Mouse (Mus musculus): Measurements from ENCODE around the gene Vegfb. TPM values are rescaled to one million over a fixed set of nuclear protein-coding genes. Genes with fewer than 3 reads are reported as not detected.
"Not testable (repeated sequence)": the region's sequence is repeated elsewhere in the genome, so short reads cannot be mapped to it uniquely, and the experiment has no call there.

Gene Vegfb
- polyA plus RNA-seq, 1 experiment from 2014 or later: 34.9 TPM

- no peak overlapping the region for H3K4me3 ChIP-seq
- H3K36me3 ChIP-seq: peaks cover 26% of the 10 kb centered on the region
- no peak overlapping the region for H3K27ac ChIP-seq
- no peak overlapping the region for H3K9ac ChIP-seq
- no peak overlapping the region for H3K4me2 ChIP-seq
- H3K4me1 ChIP-seq (replicated peaks): peaks cover 32% of the 10 kb centered on the region
- H3K27me3 ChIP-seq: no peaks in the 10 kb centered on the region
- no peak for ATAC-seq (ENCODE audit: low FRiP score)
- H3K9me3 ChIP-seq: no peaks in the 10 kb centered on the region
- 95% methylated on average over 19 of the region's 19 CpGs for WGBS
Measured at GRCm38 (mm10) chr19:6999360-7000063, 12.1 kb upstream of the Vegfb start.

GRCm38 (mm10) chr19:6997721-6998290, 10.4 kb upstream of the Vegfb start:
- WGBS: 86% methylated on average over 9 of the region's 9 CpGs
- Histone ChIP-seq H3K9me3 (no peaks in the 10 kb centered on the region), H3K27ac (no peak overlapping the region), H3K4me2 (no peak overlapping the region), H3K27me3 (no peaks in the 10 kb centered on the region), H3K4me1 (replicated peaks) (peaks cover 41% of the 10 kb centered on the region), H3K36me3 (peaks cover 26% of the 10 kb centered on the region), H3K4me3 (no peak overlapping the region), H3K9ac (no peak overlapping the region)
- no peak for ATAC-seq (ENCODE audit: low FRiP score)

GRCm38 (mm10) chr19:6996006-6996405, 8.6 kb upstream of the Vegfb start, which contains the start of the genes Nudt22 and Trpt1:
Gene Nudt22, minus strand, starts transcription at chr19:6996117.
Gene Trpt1, plus strand, starts transcription at chr19:6996131.
- under 1% methylated on average over 24 of the region's 24 CpGs for WGBS

GRCm38 (mm10) chr19:6995255-6995991, 8.0 kb upstream of the Vegfb start:
- Histone ChIP-seq H3K4me3 (peak overlapping the region; percentile 63), H3K4me2 (peak overlapping the region; percentile 87), H3K9ac (peak overlapping the region; percentile 83), H3K27me3 (no peaks in the 10 kb centered on the region), H3K9me3 (no peaks in the 10 kb centered on the region), H3K27ac (no peak overlapping the region), H3K36me3 (peaks cover 24% of the 10 kb centered on the region), H3K4me1 (replicated peaks) (peaks cover 52% of the 10 kb centered on the region)
- ATAC-seq (ENCODE audit: low FRiP score): no peak
- WGBS: 48% methylated on average over 21 of the region's 21 CpGs

More at GRCm38 (mm10) chr19:6996006-6996405, 8.6 kb upstream of the Vegfb start, which contains the start of the genes Nudt22 and Trpt1:
- Histone ChIP-seq H3K4me3 (peak within 1 kb of the TSS; percentile 63), H3K9ac (peak within 1 kb of the TSS; percentile 83), H3K9me3 (no peaks in the 10 kb centered on the region), H3K4me2 (peak within 1 kb of the TSS; percentile 87), H3K27me3 (no peaks in the 10 kb centered on the region), H3K36me3 (peaks cover 26% of the 10 kb centered on the region), H3K27ac (0 out of 2 replicates have a peak within 1 kb of the TSS, but pooled peaks have one; percentile 72), H3K4me1 (replicated peaks) (peaks cover 52% of the 10 kb centered on the region)
- ATAC-seq (ENCODE audit: low FRiP score): peak; percentile 66

GRCm38 (mm10) chr19:6994489-6994888, 7.0 kb upstream of the Vegfb start:
- H3K9ac ChIP-seq: no peak overlapping the region
- H3K4me1 ChIP-seq (replicated peaks): peaks cover 52% of the 10 kb centered on the region
- ATAC-seq (ENCODE audit: low FRiP score): no peak
- no peak overlapping the region for H3K4me3 ChIP-seq
- H3K27ac ChIP-seq: no peak overlapping the region
- no peak overlapping the region for H3K4me2 ChIP-seq
- H3K9me3 ChIP-seq: no peaks in the 10 kb centered on the region
- no peaks in the 10 kb centered on the region for H3K27me3 ChIP-seq
- H3K36me3 ChIP-seq: peaks cover 15% of the 10 kb centered on the region
- WGBS: 89% methylated on average over 8 of the region's 8 CpGs

GRCm38 (mm10) chr19:6994002-6994401, 6.6 kb upstream of the Vegfb start:
- Histone ChIP-seq H3K4me3 (no peak overlapping the region), H3K9me3 (no peaks in the 10 kb centered on the region), H3K9ac (no peak overlapping the region), H3K27ac (no peak overlapping the region), H3K27me3 (no peaks in the 10 kb centered on the region), H3K4me2 (peak overlapping the region; percentile 89; the same call in 1 of the 2 replicates), H3K4me1 (replicated peaks) (peaks cover 52% of the 10 kb centered on the region), H3K36me3 (peaks cover 10% of the 10 kb centered on the region)
- ATAC-seq (ENCODE audit: low FRiP score): no peak
- WGBS: 87% methylated on average over 8 of the region's 8 CpGs

- peak overlapping the region; percentile 61 for H3K27ac ChIP-seq
- WGBS: 65% methylated on average over 14 of the region's 14 CpGs
- H3K36me3 ChIP-seq: peaks cover 2% of the 10 kb centered on the region
- peak overlapping the region; percentile 89 for H3K4me2 ChIP-seq
- no peak for ATAC-seq (ENCODE audit: low FRiP score)
- no peaks in the 10 kb centered on the region for H3K27me3 ChIP-seq
- H3K4me1 ChIP-seq (replicated peaks): peaks cover 55% of the 10 kb centered on the region
- no peaks in the 10 kb centered on the region for H3K9me3 ChIP-seq
- H3K4me3 ChIP-seq: peak overlapping the region; percentile 55
- H3K9ac ChIP-seq: peak overlapping the region; percentile 75
Measured at GRCm38 (mm10) chr19:6993011-6993770, 5.7 kb upstream of the Vegfb start.

GRCm38 (mm10) chr19:6992011-6992858, 4.8 kb upstream of the Vegfb start, which contains the start of gene Dnajc4:
Gene Dnajc4, minus strand, starts transcription at chr19:6992572.
- Histone ChIP-seq H3K4me3 (peak within 1 kb of the TSS; percentile 55), H3K36me3 (no peaks in the 10 kb centered on the region), H3K4me2 (peak within 1 kb of the TSS; percentile 89), H3K4me1 (replicated peaks) (peaks cover 53% of the 10 kb centered on the region), H3K9me3 (no peaks in the 10 kb centered on the region), H3K27ac (peak within 1 kb of the TSS; percentile 61), H3K27me3 (no peaks in the 10 kb centered on the region), H3K9ac (peak within 1 kb of the TSS; percentile 75)
- peak; percentile 94 for ATAC-seq (ENCODE audit: low FRiP score)
- 1% methylated on average over 37 of the region's 37 CpGs for WGBS

GRCm38 (mm10) chr19:6991166-6991565, 3.7 kb upstream of the Vegfb start:
- H3K27ac ChIP-seq; H3K4me2 ChIP-seq; H3K9ac ChIP-seq; H3K36me3 ChIP-seq; ATAC-seq (ENCODE audit: low FRiP score); H3K9me3 ChIP-seq; H3K27me3 ChIP-seq; H3K4me3 ChIP-seq: not testable (repeated sequence)
- 95% methylated on average over 6 of the region's 6 CpGs for WGBS
- peaks cover 53% of the 10 kb centered on the region for H3K4me1 ChIP-seq (replicated peaks)

GRCm38 (mm10) chr19:6990712-6991111, 3.3 kb upstream of the Vegfb start:
- H3K27ac ChIP-seq: no peak overlapping the region
- H3K9ac ChIP-seq: no peak overlapping the region
- WGBS: 90% methylated on average over 6 of the region's 6 CpGs
- H3K4me2 ChIP-seq: no peak overlapping the region
- ATAC-seq (ENCODE audit: low FRiP score): no peak
- no peaks in the 10 kb centered on the region for H3K9me3 ChIP-seq
- H3K36me3 ChIP-seq: no peaks in the 10 kb centered on the region
- no peak overlapping the region for H3K4me3 ChIP-seq
- peaks cover 56% of the 10 kb centered on the region for H3K4me1 ChIP-seq (replicated peaks)
- H3K27me3 ChIP-seq: no peaks in the 10 kb centered on the region

GRCm38 (mm10) chr19:6989251-6989650, 1.8 kb upstream of the Vegfb start:
- Histone ChIP-seq H3K36me3 (peaks cover 10% of the 10 kb centered on the region), H3K4me1 (replicated peaks) (peaks cover 43% of the 10 kb centered on the region)
- no peak for ATAC-seq (ENCODE audit: low FRiP score)

More at GRCm38 (mm10) chr19:6989251-6989650, 1.8 kb upstream of the Vegfb start:
- Histone ChIP-seq H3K9ac (no peak overlapping the region), H3K4me2 (no peak overlapping the region), H3K27ac (no peak overlapping the region), H3K9me3 (no peaks in the 10 kb centered on the region), H3K4me3 (no peak overlapping the region; the same call in 1 of the 2 replicates), H3K27me3 (no peaks in the 10 kb centered on the region)
- 88% methylated on average over 8 of the region's 8 CpGs for WGBS

Data from hindbrain, embryonic 13.5 days (tissue).